Mouse (Mus musculus): ENCODE measurements around the gene Sh3pxd2a. TPM values are rescaled to one million over a fixed set of nuclear protein-coding genes. Genes with fewer than 3 reads are reported as not detected.

Gene Sh3pxd2a
- total RNA-seq, 2 experiments from 2014 or later, result 25.0 to 25.1 TPM

DNA sequence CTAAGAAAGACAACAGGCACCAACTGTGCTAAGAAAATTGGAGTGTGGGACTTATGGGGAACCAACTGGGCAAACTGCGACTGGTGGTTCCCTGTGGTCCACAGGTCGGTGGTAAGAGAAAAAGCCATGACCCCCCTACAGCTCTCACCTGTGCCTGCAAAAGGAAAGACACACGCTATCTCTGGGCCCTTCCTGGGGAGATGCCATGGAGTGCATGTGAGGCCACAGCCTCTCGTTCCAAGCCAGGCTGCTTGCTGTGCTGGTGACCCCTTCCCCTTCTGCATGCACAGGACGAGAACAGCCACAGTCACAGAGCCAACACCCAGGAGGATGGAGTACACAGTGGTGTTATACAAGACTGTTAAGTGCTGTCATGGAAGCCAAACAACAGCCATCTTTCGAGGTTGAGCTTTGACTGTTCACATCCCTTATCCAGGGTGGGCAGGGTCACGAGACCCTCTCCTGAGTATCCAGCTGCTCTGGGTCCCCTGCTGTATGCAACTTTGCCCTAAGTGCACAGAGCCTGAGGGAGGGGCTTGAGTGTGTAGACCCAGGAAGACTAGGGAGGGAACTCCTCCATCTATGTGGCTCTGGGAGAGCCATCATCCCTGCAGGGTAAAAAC, 117.1 kb downstream of the Sh3pxd2a start:
- no peak for DNase-seq
- intact Hi-C loops (cut with DNase I), result no loop called here

- DNase-seq, result no peak
Measured at GRCm38 (mm10) chr19:47346606-47347005, 117.6 kb downstream of the Sh3pxd2a start.

DNA sequence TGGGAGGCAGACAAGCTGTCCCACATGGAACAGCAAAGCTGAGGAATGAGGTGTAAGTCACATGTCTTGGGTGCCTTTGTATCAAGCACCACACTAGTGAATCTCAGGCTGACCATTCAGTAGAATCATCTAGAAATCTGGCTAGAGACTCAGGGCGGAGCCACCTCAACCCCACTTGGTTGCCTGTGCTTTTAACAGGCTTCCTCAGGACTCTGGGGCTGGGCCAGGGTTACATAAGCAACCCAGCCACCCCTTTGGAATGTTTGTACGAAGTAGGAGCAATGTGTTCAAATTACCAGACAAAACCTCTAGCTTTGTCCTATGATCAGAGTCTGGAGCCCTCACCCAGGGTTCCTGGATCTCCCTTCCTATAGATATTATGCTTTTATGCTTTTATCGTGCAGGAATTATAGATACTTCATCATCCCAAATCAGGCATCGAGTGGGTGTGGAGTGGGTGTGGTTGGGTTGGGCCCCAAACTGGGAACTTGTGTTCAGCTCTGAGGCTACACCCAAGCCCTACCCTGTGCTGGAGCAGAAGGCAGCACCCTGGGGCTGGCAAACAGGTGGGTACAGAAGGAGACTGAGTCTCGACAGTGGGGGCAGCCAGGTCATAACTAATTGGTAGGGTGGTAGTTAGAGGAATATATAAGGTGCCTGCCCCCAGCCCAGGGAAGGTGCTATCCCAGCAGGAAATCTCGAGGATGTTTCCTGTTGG, 118.2 kb downstream of the Sh3pxd2a start:
- intact Hi-C loops (cut with DNase I), result no loop called here
- no peak for DNase-seq

More at GRCm38 (mm10) chr19:47346606-47347005, 117.6 kb downstream of the Sh3pxd2a start:
- intact Hi-C loops (cut with DNase I), result no loop called here

DNA sequence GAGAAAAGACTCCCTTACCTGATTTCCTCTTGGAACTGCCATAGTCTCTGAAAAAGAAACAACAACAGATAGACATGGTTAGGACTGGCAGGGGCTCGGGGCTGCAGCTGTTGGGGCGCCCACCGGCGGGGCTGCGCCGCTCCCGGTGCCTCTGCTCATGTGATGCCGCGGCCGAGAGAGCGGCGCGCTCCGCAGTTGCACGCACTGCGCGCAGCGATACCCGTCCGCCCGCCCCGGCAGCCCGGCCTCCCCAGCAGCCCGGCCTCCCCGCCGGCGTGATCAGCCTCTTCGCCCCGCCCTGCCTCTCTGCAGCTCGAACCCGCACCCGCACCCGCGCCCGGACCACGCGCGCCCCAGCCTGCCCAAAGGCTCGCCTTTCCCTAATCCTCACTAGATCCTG, 120.8 kb downstream of the Sh3pxd2a start:
- DNase-seq, result no peak
- intact Hi-C loops (cut with DNase I), result no loop called here

DNA sequence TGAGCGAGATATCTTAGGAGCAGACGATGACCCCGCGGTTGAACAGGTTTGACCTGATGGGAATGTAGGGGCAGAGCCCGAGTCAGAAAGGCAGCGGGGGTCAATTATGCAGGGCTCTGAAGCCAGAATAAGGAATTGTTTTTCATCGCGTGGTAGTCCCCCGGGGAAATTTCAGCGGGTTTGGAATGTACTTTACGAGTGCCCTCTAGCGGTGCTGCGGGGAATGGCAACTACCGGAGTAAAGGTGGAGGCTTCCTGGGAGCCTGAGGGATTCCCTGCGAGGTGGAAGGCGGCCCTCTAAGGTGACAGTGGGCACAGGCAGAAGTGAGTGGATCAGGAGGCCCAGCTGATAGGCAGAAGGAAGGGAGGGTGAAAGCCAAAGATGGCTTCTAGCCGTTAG, 125.0 kb downstream of the Sh3pxd2a start:
- intact Hi-C loops (cut with DNase I), result loop anchor here (5.0 kb wide), 1 partner anchor 162 kb away; the partner anchor contains the start of gene Neurl1a
- DNase-seq, result peak; percentile 89

DNA sequence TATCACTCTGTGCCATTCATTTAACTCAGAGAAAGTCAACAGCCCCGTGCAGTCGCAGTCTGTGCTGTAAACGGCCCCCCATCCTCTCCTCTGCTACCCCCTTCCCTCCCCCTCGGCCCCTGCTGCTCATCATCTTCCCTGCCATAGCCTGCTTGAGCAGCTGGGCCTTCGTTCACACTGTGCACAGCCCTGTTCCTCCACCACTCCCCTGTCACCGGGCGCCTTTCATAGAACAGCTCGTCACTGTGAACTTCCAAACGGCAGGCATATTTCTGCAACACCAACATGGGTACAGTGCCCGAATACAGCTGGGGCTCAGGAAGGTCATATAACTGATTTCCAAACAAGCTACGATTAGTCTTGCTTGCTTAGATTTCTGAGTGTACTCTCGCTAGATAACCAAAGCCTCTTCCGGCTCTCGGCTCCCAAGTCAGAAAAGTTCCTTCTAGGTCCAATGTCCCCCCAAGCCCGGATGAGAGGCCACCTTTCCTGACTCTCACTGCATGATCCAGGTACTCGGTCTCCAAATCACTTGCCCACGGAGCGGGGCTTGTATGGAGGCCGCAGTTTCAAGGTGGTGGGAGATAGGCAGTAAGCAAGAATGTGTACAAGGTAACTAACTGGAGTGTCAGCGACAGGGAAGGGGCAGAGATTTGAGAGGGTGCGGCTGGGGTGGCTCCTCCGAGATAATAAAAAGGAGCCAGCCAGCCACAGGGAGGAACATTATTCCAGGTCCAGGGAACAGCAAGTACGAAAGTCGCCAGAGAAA, 125.6 kb downstream of the Sh3pxd2a start:
- DNase-seq, result peak; percentile 37
- intact Hi-C loops (cut with DNase I), result loop anchor here (5.0 kb wide), 1 partner anchor 161 kb away; the partner anchor contains the start of gene Neurl1a

DNA sequence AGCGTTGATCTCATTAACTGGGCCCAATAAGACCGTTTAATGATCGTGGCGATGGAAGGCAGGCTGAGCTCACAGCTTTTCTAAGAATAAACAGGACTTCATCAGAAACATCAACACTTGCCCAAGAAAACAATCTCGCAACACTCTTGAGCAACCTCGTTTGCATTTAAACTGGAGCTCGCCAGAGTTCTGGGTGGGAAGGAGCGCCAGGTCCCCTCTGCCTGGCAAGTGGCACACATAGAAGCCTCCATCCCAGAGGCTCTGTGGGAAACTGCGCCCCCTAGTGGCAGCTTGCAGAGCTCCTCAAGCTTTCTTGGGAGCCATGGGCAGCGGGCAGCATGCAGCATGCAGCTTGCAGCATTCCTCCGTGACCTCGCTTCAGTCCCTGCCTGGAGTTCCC, 126.5 kb downstream of the Sh3pxd2a start:
- DNase-seq, result peak; percentile 96
- intact Hi-C loops (cut with DNase I), result loop anchor here (2.0 to 5.0 kb wide), 2 partner anchors 73 to 160 kb away; partner anchors contain the start of gene Neurl1a

DNA sequence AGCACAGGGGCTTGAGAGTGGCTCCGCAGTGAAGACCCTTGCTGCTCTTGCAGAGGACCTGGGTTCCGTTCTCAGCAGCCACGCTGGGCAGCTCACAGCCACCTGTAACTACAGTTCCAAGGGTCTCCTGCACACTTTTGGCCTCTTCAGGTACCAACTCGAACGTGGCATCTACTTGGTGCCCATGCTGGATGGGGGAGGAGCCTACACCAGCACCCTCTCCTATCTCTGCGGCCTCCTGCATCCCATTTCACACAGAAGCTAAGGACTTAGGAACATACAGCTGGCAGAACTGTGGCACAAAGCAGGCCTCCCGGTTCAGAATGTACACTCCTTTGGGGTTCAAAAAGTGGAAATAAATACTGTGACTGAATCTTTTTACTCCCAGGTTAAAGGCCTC, 127.0 kb downstream of the Sh3pxd2a start:
- intact Hi-C loops (cut with DNase I), result loop anchor here (2.0 to 5.0 kb wide), 2 partner anchors 72 to 160 kb away; partner anchors contain the start of gene Neurl1a
- DNase-seq, result no peak

DNA sequence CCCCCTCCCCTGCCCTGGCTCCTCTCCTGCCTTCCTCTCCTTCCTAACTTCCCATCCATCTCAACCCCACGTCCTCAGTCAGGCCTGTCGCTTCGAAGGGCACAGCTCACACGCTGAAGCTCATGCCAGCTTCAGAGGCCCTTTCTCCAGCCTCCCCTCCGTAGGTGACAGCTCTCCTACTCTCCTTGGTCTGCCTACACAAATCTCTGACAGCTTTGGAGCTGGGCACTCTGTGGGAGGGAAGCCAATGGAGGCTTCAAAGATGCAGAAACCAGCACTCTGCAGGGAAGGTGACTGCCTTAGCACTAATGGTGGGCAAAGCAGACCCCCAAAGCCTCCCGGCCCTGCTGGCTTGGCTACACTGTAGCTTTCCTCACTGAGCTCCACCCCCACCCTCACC, 128.9 kb downstream of the Sh3pxd2a start:
- no peak for DNase-seq
- intact Hi-C loops (cut with DNase I), result loop anchor here (5.0 kb wide), 1 partner anchor 158 kb away; the partner anchor contains the start of gene Neurl1a

GRCm38 (mm10) chr19:47334713-47335112, 129.5 kb downstream of the Sh3pxd2a start:
- intact Hi-C loops (cut with DNase I), result loop anchor here (5.0 kb wide), 1 partner anchor 157 kb away; the partner anchor contains the start of gene Neurl1a
- peak; percentile 17 for DNase-seq

GRCm38 (mm10) chr19:47330743-47331227, 133.4 kb downstream of the Sh3pxd2a start:
- DNase-seq, result no peak

GRCm38 (mm10) chr19:47329102-47329501, 135.1 kb downstream of the Sh3pxd2a start:
- intact Hi-C loops (cut with DNase I), result no loop called here

More at GRCm38 (mm10) chr19:47330743-47331227, 133.4 kb downstream of the Sh3pxd2a start:
- intact Hi-C loops (cut with DNase I), result no loop called here

DNA sequence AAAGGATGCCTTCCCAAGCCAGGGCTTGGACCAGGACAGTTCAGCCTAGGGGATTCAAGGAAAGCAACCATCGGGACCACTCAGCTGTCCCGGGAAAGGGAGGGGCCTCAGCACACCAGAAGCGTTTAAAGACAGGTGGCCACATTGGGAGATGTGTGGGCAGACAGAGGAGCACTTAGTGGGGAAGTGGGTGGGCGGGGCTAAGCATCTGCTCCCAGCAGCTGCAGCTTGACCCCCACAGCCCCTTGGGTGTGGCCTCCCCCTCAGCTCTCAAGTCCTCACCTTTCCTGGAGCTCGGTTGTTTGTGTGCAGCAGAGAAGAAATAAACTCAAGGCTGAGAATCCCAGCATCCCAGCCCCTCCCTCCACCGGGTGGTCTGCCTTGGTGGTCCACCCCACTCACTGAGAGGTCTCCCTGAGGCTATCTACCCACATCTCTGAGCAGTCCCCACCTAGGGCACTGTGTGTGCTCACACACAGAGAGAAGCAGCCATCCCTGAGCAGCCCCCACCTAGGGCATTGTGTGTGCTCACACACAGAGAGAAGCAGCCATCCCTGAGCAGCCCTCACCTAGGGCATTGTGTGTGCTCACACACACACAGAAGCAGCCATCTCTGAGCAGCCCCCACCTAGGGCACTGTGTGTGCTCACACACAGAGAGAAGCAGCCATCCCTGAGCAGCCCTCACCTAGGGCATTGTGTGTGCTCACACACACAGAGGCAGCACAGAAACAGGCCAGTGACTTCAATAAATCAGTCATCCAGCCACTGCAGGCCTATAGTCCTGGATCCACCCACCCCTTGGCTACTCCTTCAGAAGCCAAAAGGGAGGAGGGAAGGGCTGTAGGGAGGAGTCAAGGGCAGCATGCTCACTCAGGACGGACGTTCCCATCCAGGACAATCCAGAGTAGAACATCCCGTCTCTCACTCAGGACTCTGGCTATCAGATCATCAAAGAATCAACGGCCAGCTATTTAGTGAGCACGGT, 136.0 kb downstream of the Sh3pxd2a start:
- intact Hi-C loops (cut with DNase I), result no loop called here

More at GRCm38 (mm10) chr19:47329102-47329501, 135.1 kb downstream of the Sh3pxd2a start:
- DNase-seq, result no peak

DNA sequence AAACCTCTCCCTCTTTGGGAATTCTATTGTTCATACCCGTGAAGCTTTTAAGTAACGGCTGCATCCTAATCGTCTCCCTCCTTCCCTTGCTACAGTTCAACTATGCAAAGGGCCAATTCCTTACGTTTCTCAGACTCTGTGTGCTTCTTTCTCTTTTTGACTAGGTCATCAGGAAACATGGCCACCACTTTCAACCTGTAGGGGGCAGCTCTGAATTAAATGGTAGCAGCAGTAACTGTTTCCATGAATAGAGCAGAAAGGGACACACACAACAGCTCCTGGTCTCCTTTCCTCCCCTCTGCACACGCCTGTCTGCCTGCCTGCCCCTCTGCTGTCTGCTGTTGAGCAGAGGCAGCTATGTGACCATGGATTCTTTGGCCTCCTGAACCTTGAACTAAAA, 138.3 kb downstream of the Sh3pxd2a start:
- peak; percentile 48 for DNase-seq
- intact Hi-C loops (cut with DNase I), result no loop called here

More for the DNA sequence above, 136.0 kb downstream of the Sh3pxd2a start:
- DNase-seq, result no peak

DNA sequence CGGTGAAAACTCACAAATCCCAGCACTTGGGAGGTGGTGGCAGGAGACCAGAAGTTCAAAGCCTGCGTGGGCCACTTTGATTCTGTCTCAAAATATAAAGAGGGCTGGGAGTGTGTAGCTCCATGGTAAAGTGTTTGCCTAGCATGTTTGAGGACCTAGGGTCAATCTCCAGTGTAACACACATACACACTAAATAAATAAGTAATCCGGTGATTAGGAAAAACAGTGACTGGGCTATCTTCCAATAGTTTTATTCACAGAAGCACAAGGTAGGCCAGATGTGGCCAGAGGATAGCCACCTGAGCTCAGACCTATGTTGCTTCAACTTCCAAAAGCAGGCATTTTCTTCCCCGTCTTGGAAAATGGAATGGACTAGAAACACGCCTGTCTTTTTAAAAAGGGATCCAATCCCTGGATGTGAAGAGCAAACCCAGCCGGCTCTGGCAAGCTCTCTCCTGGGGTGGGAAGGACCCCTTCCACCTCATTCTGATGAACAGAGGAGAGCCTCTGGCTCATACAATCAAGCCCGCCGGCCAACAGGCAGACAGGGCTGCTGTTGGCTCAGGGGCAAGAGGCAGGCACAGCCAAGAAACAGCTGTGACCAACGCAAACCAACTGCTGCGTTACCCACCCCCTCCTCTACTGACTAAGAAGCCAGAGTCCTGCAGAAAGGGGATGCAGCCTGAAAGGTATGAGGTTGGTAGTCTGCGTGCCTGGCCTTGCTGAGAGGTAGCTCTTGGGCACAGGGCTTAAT, 140.9 kb downstream of the Sh3pxd2a start:
- peak; percentile 72 for DNase-seq
- intact Hi-C loops (cut with DNase I), result no loop called here

GRCm38 (mm10) chr19:47320331-47320668, 143.9 kb downstream of the Sh3pxd2a start:
- peak; percentile 30 for DNase-seq
- intact Hi-C loops (cut with DNase I), result no loop called here

DNA sequence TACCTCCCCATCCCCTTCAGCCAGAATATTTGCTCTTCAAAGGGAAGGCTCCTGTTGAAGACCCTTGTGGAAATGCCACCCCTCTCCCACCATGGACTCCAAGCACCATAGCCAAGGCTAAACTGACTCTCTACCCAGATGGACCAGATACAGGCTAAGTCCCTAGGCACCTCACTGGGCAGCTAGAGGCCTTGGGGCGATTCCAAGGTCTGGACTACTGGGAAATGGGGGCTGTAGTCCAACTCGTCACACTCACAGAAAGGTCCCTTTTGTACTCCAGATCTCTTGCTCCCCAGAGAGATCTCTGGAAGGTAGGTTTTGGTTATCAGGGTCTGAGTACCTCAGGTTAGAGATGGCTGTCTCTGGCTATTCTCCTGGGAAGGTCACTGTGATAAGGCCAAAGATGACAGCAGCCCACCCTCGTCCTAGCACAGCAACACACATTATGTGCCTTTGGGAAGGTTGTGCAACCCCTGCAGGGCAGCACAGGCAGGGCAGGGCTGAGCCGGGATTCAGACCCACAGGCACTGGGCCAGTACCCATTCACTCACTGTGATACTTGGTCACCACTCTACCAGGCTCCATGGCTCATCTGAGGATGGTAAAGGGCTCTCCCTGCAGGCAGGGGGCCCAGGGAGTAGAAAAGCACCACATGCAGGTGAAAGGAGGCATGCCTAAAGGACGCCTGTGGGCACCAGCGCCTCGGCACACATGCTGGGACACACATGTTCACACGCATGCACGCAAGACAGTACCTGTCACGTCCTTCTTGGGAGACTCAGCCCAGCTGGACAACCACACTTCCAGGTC, 144.5 kb downstream of the Sh3pxd2a start:
- no peak for DNase-seq
- intact Hi-C loops (cut with DNase I), result no loop called here

DNA sequence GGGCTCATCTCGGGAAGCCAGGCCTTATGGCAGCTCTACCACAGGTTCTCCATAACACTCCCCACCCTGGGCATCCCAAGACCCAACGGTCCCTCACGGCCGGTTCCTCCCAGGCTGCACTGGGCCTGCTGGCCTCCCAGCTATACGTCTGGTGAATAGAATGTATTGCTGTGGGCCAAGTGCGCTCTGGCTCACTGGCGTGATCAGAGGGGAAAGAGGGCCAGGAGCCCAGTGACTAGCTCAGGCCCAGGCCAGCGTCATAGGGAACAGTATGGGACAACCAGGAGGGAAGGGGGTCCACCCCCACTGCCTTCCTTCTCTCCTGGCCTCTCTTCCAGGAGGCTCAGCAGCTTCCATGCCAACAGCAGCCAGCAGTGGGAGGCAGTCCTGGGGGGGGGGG, 145.1 kb downstream of the Sh3pxd2a start:
- intact Hi-C loops (cut with DNase I), result no loop called here
- DNase-seq, result no peak
